Mouse (Mus musculus) heart, adult 2 months (tissue): Measurements from ENCODE around the gene Hadha.

Experiments used
- CTCF ChIP-seq: fragments of 200-600 bp; IDR thresholded peaks from 2 replicates; pipeline ENCODE4 v1.8.1; 2022; ENCODE audit warnings: antibody characterized with exemption, mild to moderate bottlenecking, moderate library complexity
- POLR2A ChIP-seq: fragments of 200-500 bp; IDR thresholded peaks from 2 replicates; pipeline ENCODE4 v1.6.1; 2011; ENCODE audit warnings: mild to moderate bottlenecking, low read depth, low read length, control low read depth; ENCODE audit not compliant: insufficient read depth

GRCm38 (mm10) chr5:30172931-30173692, 18.1 kb upstream of the Hadha start:
- no peak for TF ChIP-seq CTCF
- TF ChIP-seq POLR2A: no peak
